In genomic region chr5:51452033-51452432, GRCm38 (mm10) we compare ENCODE assay signal across 14 mouse cellular contexts.
DNase-seq lines count a peak whose midpoint lies in the region; ATAC-seq and TF ChIP-seq lines count a peak whose summit lies in the region.
"Had no signal": no experiment of that assay in that cellular context is flagged by ENCODE, and none has a peak within 500 bp of the region (broad histone marks: within the 10 kb centered on the region; RNA-seq: fewer than 3 reads in every experiment).

No protein-coding gene starts in this region.

- no peak for TF ChIP-seq EP300 in heart, adult 2 months (IDR thresholded peaks at IDR 0.05; ENCODE audit: insufficient read depth, low read depth, low read length)
- no peak for TF ChIP-seq EP300 in heart, postnatal 0 days (IDR thresholded peaks at IDR 0.05; ENCODE audit: low read depth)

- no peak for TF ChIP-seq CTCF in heart, adult 2 months (IDR thresholded peaks at IDR 0.05)
- TF ChIP-seq CTCF in heart, postnatal 0 days (IDR thresholded peaks at IDR 0.05; ENCODE audit: low read depth): no peak

- H3K4me1 ChIP-seq in heart, adult 2 months (ENCODE audit: control insufficient read depth, insufficient read depth, low read length): peaks cover 2% of the 10 kb centered on the region; the same call in 1 of the 2 replicates
- H3K4me1 ChIP-seq in heart, postnatal 0 days (ENCODE audit: control insufficient read depth, insufficient read depth): no peaks in the 10 kb centered on the region; the same call in 1 of the 2 replicates
- no peaks in the 10 kb centered on the region for H3K4me1 ChIP-seq in hindbrain, embryonic 12.5 days
- H3K4me1 ChIP-seq in forebrain, embryonic 13.5 days: no peaks in the 10 kb centered on the region
- H3K4me1 ChIP-seq: intestine, embryonic 15.5 days had no signal

- H3K4me2 ChIP-seq in heart, postnatal 0 days (ENCODE audit: low read depth, low read length): no peak overlapping the region
- H3K4me2 ChIP-seq in hindbrain, embryonic 12.5 days (replicated peaks): no peak overlapping the region
- no peak overlapping the region for H3K4me2 ChIP-seq in forebrain, embryonic 13.5 days
- H3K4me2 ChIP-seq: intestine, embryonic 15.5 days had no signal

- no peaks in the 10 kb centered on the region for H3K9me3 ChIP-seq in heart, postnatal 0 days (replicated peaks; ENCODE audit: control insufficient read depth, low read length)
- H3K9me3 ChIP-seq in hindbrain, embryonic 12.5 days (replicated peaks): no peaks in the 10 kb centered on the region
- no peaks in the 10 kb centered on the region for H3K9me3 ChIP-seq in forebrain, embryonic 13.5 days (replicated peaks)
- H3K9me3 ChIP-seq: intestine, embryonic 15.5 days had no signal

- peaks cover 5% of the 10 kb centered on the region; the same call in 1 of the 2 replicates for H3K36me3 ChIP-seq in heart, adult 2 months (ENCODE audit: control insufficient read depth, insufficient read depth, low read length)
- peaks cover 13% of the 10 kb centered on the region; the same call in 1 of the 2 replicates for H3K36me3 ChIP-seq in heart, postnatal 0 days (replicated peaks; ENCODE audit: control insufficient read depth, insufficient read depth, low read length)
- no peaks in the 10 kb centered on the region for H3K36me3 ChIP-seq in hindbrain, embryonic 12.5 days
- no peaks in the 10 kb centered on the region for H3K36me3 ChIP-seq in forebrain, embryonic 13.5 days (ENCODE audit: poor library complexity, severe bottlenecking)
- H3K36me3 ChIP-seq: intestine, embryonic 15.5 days had no signal

- TF ChIP-seq POLR2A in heart, adult 2 months (IDR thresholded peaks at IDR 0.05; ENCODE audit: insufficient read depth, low read depth, low read length): no peak

- no peaks in the 10 kb centered on the region for H3K79me2 ChIP-seq in heart, adult 2 months (replicated peaks; ENCODE audit: control insufficient read depth, insufficient read depth, low read length)

- peak overlapping the region; percentile 18; the same call in 1 of the 2 replicates for H3K27ac ChIP-seq in heart, adult 2 months
- peak overlapping the region; percentile 47; the same call in 1 of the 2 replicates for H3K27ac ChIP-seq in heart, postnatal 0 days (ENCODE audit: low read depth)
- no peak overlapping the region for H3K27ac ChIP-seq in hindbrain, embryonic 12.5 days
- no peak overlapping the region for H3K27ac ChIP-seq in forebrain, embryonic 13.5 days
- H3K27ac ChIP-seq: intestine, embryonic 15.5 days; liver, embryonic 14.5 days had no signal

- peak; percentile 82 for ATAC-seq in heart, postnatal 0 days (ENCODE audit: insufficient read depth, low read depth)
- no peak for ATAC-seq in hindbrain, embryonic 12.5 days (ENCODE audit: low FRiP score)
- no peak for ATAC-seq in forebrain, embryonic 13.5 days
- ATAC-seq: intestine, embryonic 15.5 days had no signal

- DNase-seq in heart, adult 2 months: peak in 1 of 2 experiments; percentile 29
- DNase-seq in heart, adult 8-10 months (ENCODE audit: low spot score): no peak
- DNase-seq in R1 (ENCODE audit: low read depth, low spot score): peak; percentile 11
- peak; percentile 50 for DNase-seq in heart, postnatal 0 days (ENCODE audit: low spot score)
- peak; percentile 82 for DNase-seq in kidney, postnatal 10 days
- DNase-seq in spleen, postnatal 36 days (ENCODE audit: low spot score in 2 of 2): no peak
- DNase-seq: adrenal gland, postnatal 36 days; cerebellum, adult 2 months; lung, postnatal 4 days had no signal

- no peak overlapping the region for H3K9ac ChIP-seq in heart, adult 2 months (ENCODE audit: low read depth, low read length)
- H3K9ac ChIP-seq in heart, postnatal 0 days (replicated peaks; ENCODE audit: low read depth, low read length): no peak overlapping the region
- no peak overlapping the region for H3K9ac ChIP-seq in hindbrain, embryonic 12.5 days
- H3K9ac ChIP-seq in forebrain, embryonic 13.5 days: no peak overlapping the region
- H3K9ac ChIP-seq: intestine, embryonic 15.5 days; liver, embryonic 14.5 days had no signal

- no peaks in the 10 kb centered on the region for H3K27me3 ChIP-seq in heart, adult 2 months (ENCODE audit: control insufficient read depth, insufficient read depth, low read length)
- no peaks in the 10 kb centered on the region for H3K27me3 ChIP-seq in heart, postnatal 0 days (ENCODE audit: control insufficient read depth, insufficient read depth, low read length)
- no peaks in the 10 kb centered on the region for H3K27me3 ChIP-seq in hindbrain, embryonic 12.5 days
- H3K27me3 ChIP-seq in forebrain, embryonic 13.5 days: no peaks in the 10 kb centered on the region
- H3K27me3 ChIP-seq: CH12.LX; intestine, embryonic 15.5 days had no signal

- 48% methylated on average over 3 of the region's 3 CpGs for WGBS in heart, adult 2 months
- WGBS in heart, postnatal 0 days: 30% methylated on average over 3 of the region's 3 CpGs
- 71% methylated on average over 3 of the region's 3 CpGs for WGBS in hindbrain, embryonic 12.5 days
- WGBS in forebrain, embryonic 13.5 days: 77% methylated on average over 3 of the region's 3 CpGs

- H3K4me3 ChIP-seq in heart, adult 2 months: no peak overlapping the region
- H3K4me3 ChIP-seq in heart, postnatal 0 days (ENCODE audit: low read depth, low read length): no peak overlapping the region
- no peak overlapping the region for H3K4me3 ChIP-seq in hindbrain, embryonic 12.5 days
- no peak overlapping the region for H3K4me3 ChIP-seq in forebrain, embryonic 13.5 days
- H3K4me3 ChIP-seq: intestine, embryonic 15.5 days had no signal

- intact Hi-C loops in heart, adult 2 months (cut with DNase I): no loop called here

Comparison
In these comparisons a context has a peak if more than half of its experiments do, and no peak if none do; other contexts are left out.
1. DNase-seq: peak in R1 (single experiment), heart, postnatal 0 days (single experiment) and kidney, postnatal 10 days (single experiment); none in heart, adult 8-10 months (single experiment) and spleen, postnatal 36 days (0 of 2).
2. H3K27ac ChIP-seq: peak in heart, adult 2 months (single experiment) and heart, postnatal 0 days (single experiment); none in hindbrain, embryonic 12.5 days (single experiment) and forebrain, embryonic 13.5 days (single experiment).